Mouse (Mus musculus): ENCODE measurements at regions not wholly inside any gene's neighbourhood (a gene's known extent, or its start where the extent isn't known, plus 50 kb on each side); places are given as distances from the start of the nearest gene placed in this dataset.

- H3K36me3 ChIP-seq (ENCODE audit: control insufficient read depth, insufficient read depth, low read length), result no peaks in the 10 kb centered on the region
- no peak for ATAC-seq (ENCODE audit: low FRiP score, low read depth)
- 63% methylated on average over 2 of the region's 2 CpGs for WGBS
- H3K4me3 ChIP-seq (replicated peaks; ENCODE audit: low read length), result no peak overlapping the region
- H3K4me2 ChIP-seq (replicated peaks; ENCODE audit: low read depth, low read length, severe bottlenecking), result no peak overlapping the region
- H3K4me1 ChIP-seq (ENCODE audit: control insufficient read depth, insufficient read depth, low read length), result no peaks in the 10 kb centered on the region
- H3K9me3 ChIP-seq (ENCODE audit: control insufficient read depth, low read length), result no peaks in the 10 kb centered on the region
- no peak for DNase-seq (ENCODE audit: low spot score)
- H3K9ac ChIP-seq (ENCODE audit: low read depth, low read length, severe bottlenecking), result no peak overlapping the region
- H3K27ac ChIP-seq (replicated peaks; ENCODE audit: low read depth, low read length), result no peak overlapping the region
- no peak for TF ChIP-seq POLR2A (IDR thresholded peaks at IDR 0.05; ENCODE audit: borderline replicate concordance, extremely low read depth, insufficient read depth, insufficient read length)
- no peaks in the 10 kb centered on the region for H3K27me3 ChIP-seq (ENCODE audit: control insufficient read depth, insufficient read depth, low read length)
Measured at GRCm38 (mm10) chr15:72393226-72393625, 1441.1 kb upstream of the Gm6569 start.

GRCm38 (mm10) chr15:72411956-72412355 lies 1422.4 kb upstream of the Gm6569 start:
- no peak overlapping the region for H3K4me2 ChIP-seq (replicated peaks; ENCODE audit: low read depth, low read length, severe bottlenecking)
- no peak for TF ChIP-seq POLR2A (IDR thresholded peaks at IDR 0.05; ENCODE audit: borderline replicate concordance, extremely low read depth, insufficient read depth, insufficient read length)
- no peak overlapping the region for H3K4me3 ChIP-seq (replicated peaks; ENCODE audit: low read length)
- no peaks in the 10 kb centered on the region for H3K4me1 ChIP-seq (ENCODE audit: control insufficient read depth, insufficient read depth, low read length)
- H3K9ac ChIP-seq (ENCODE audit: low read depth, low read length, severe bottlenecking), result no peak overlapping the region
- no peaks in the 10 kb centered on the region for H3K36me3 ChIP-seq (ENCODE audit: control insufficient read depth, insufficient read depth, low read length)
- ATAC-seq (ENCODE audit: low FRiP score, low read depth) (no peak), DNase-seq (ENCODE audit: low spot score) (no peak)
- H3K9me3 ChIP-seq (ENCODE audit: control insufficient read depth, low read length), result no peaks in the 10 kb centered on the region
- H3K27ac ChIP-seq (replicated peaks; ENCODE audit: low read depth, low read length), result no peak overlapping the region
- no peaks in the 10 kb centered on the region for H3K27me3 ChIP-seq (ENCODE audit: control insufficient read depth, insufficient read depth, low read length)
- WGBS, result 59% methylated on average over 6 of the region's 6 CpGs
